Mouse (Mus musculus) adrenal gland, postnatal 14 days (tissue): Measurements from ENCODE around the gene Golph3. TPM values are rescaled to one million over a fixed set of nuclear protein-coding genes. Genes with fewer than 3 reads are reported as not detected.
A peak's percentile ranks its signal among the peaks of the same experiment; 100 is the strongest.
"Not testable (repeated sequence)": the region's sequence is repeated elsewhere in the genome, so short reads cannot be mapped to it uniquely, and the experiment has no call there.

ENCODE experiments used
- DNase-seq: peaks from one replicate; pipeline ENCODE4 v3.0.0; 2021; ENCODE audit warnings: mixed read lengths
- total RNA-seq: library from RNA; stranded (reverse); gene quantifications from 2 replicates; pipeline ENCODE4 v1.2.3, GENCODE M21; 2021

Golph3 gene
- total RNA-seq, 1 experiment from 2014 or later = 116 TPM

- DNase-seq = no peak
These were observed 34.7 kb downstream of the Golph3 start for GRCm38 (mm10) chr15:12355907-12356306.

- DNase-seq = no peak
These were observed 36.2 kb downstream of the Golph3 start for GRCm38 (mm10) chr15:12357459-12357858.

GRCm38 (mm10) chr15:12358384-12358783, 37.1 kb downstream of the Golph3 start:
- no peak for DNase-seq

GRCm38 (mm10) chr15:12360519-12361212, 39.4 kb downstream of the Golph3 start:
- no peak for DNase-seq

- DNase-seq = no peak
These were observed 40.9 kb downstream of the Golph3 start for GRCm38 (mm10) chr15:12362001-12362700.

- no peak for DNase-seq
These were observed 41.4 kb downstream of the Golph3 start for GRCm38 (mm10) chr15:12362701-12363040.

- no peak for DNase-seq
These were observed 42.8 kb downstream of the Golph3 start for GRCm38 (mm10) chr15:12364096-12364495.

- no peak for DNase-seq
These were observed 44.3 kb downstream of the Golph3 start for GRCm38 (mm10) chr15:12365416-12366071.

- DNase-seq = peak; percentile 26
These were observed 44.8 kb downstream of the Golph3 start for GRCm38 (mm10) chr15:12366072-12366469.

GRCm38 (mm10) chr15:12366580-12367305, 45.5 kb downstream of the Golph3 start:
- not testable (repeated sequence) for DNase-seq

GRCm38 (mm10) chr15:12367306-12368080, 46.2 kb downstream of the Golph3 start:
- peak; percentile 54 for DNase-seq

GRCm38 (mm10) chr15:12368357-12368756, 47.1 kb downstream of the Golph3 start:
- DNase-seq = no peak

- no peak for DNase-seq
These were observed 47.6 kb downstream of the Golph3 start for GRCm38 (mm10) chr15:12368850-12369249.

- no peak for DNase-seq
These were observed 48.8 kb downstream of the Golph3 start for GRCm38 (mm10) chr15:12370096-12370495.

- DNase-seq = peak; percentile 83
These were observed 49.9 kb downstream of the Golph3 start for GRCm38 (mm10) chr15:12371183-12371582.

- DNase-seq = no peak
These were observed 52.2 kb downstream of the Golph3 start for GRCm38 (mm10) chr15:12373496-12373895.

- no peak for DNase-seq
These were observed 52.7 kb downstream of the Golph3 start for GRCm38 (mm10) chr15:12373918-12374317.

- DNase-seq = no peak
These were observed 53.7 kb downstream of the Golph3 start for GRCm38 (mm10) chr15:12374916-12375315.

- peak; percentile 94 for DNase-seq
These were observed 54.5 kb downstream of the Golph3 start for GRCm38 (mm10) chr15:12375641-12376311.

- no peak for DNase-seq
These were observed 55.3 kb downstream of the Golph3 start for GRCm38 (mm10) chr15:12376491-12377069.

- DNase-seq = peak; percentile 56
These were observed 56.5 kb downstream of the Golph3 start for GRCm38 (mm10) chr15:12377800-12378199.
